Mouse (Mus musculus): ENCODE data around the gene Ankrd33b. TPM values are rescaled to one million over a fixed set of nuclear protein-coding genes. Genes with fewer than 3 reads are reported as not detected.

Ankrd33b gene
- total and polyA plus RNA-seq, 2 experiments = 9.1 to 13.1 TPM

GRCm38 (mm10) chr15:31258693-31259439 lies 108.7 kb downstream of the Ankrd33b start:
- Histone ChIP-seq H3K27me3 (ENCODE audit: control insufficient read depth, insufficient read depth, low read length) (no peaks in the 10 kb centered on the region), H3K9ac (ENCODE audit: low read depth, low read length) (no peak overlapping the region), H3K4me3 (ENCODE audit: insufficient read depth, low read depth, low read length) (no peak overlapping the region), H3K4me1 (ENCODE audit: control insufficient read depth, insufficient read depth, low read length) (peaks cover 41% of the 10 kb centered on the region), H3K36me3 (ENCODE audit: control insufficient read depth, insufficient read depth, low read length) (no peaks in the 10 kb centered on the region), H3K79me2 (ENCODE audit: control insufficient read depth, insufficient read depth, low read length) (peaks cover 20% of the 10 kb centered on the region), H3K27ac (replicated peaks; ENCODE audit: insufficient read depth, low read depth, low read length) (peak overlapping the region; percentile 72)
- TF ChIP-seq POLR2A (IDR thresholded peaks at IDR 0.05; ENCODE audit: extremely low read depth, insufficient read depth, low read length) (no peak), CTCF (IDR thresholded peaks at IDR 0.05; ENCODE audit: low read depth, low read length) (peak; percentile 61)
- 68% methylated on average over 18 of the region's 18 CpGs for WGBS
- no peak for DNase-seq (ENCODE audit: extremely low read depth, low read depth, low spot score)

GRCm38 (mm10) chr15:31258029-31258692 lies 109.4 kb downstream of the Ankrd33b start:
- Histone ChIP-seq H3K27me3 (ENCODE audit: control insufficient read depth, insufficient read depth, low read length) (no peaks in the 10 kb centered on the region), H3K4me1 (ENCODE audit: control insufficient read depth, insufficient read depth, low read length) (peaks cover 47% of the 10 kb centered on the region), H3K4me3 (ENCODE audit: insufficient read depth, low read depth, low read length) (no peak overlapping the region), H3K36me3 (ENCODE audit: control insufficient read depth, insufficient read depth, low read length) (no peaks in the 10 kb centered on the region), H3K79me2 (ENCODE audit: control insufficient read depth, insufficient read depth, low read length) (peaks cover 20% of the 10 kb centered on the region), H3K9ac (ENCODE audit: low read depth, low read length) (peak overlapping the region; percentile 11), H3K27ac (replicated peaks; ENCODE audit: insufficient read depth, low read depth, low read length) (peak overlapping the region; percentile 72)
- WGBS = 26% methylated on average over 21 of the region's 21 CpGs
- TF ChIP-seq POLR2A (IDR thresholded peaks at IDR 0.05; ENCODE audit: extremely low read depth, insufficient read depth, low read length) = no peak
- no peak for TF ChIP-seq CTCF (IDR thresholded peaks at IDR 0.05; ENCODE audit: low read depth, low read length)
- DNase-seq (ENCODE audit: extremely low read depth, low read depth, low spot score) = peak; percentile 72

GRCm38 (mm10) chr15:31257329-31257728 lies 110.2 kb downstream of the Ankrd33b start:
- WGBS = 96% methylated on average over 1 of the region's 1 CpGs
- H3K79me2 ChIP-seq (ENCODE audit: control insufficient read depth, insufficient read depth, low read length) = peaks cover 20% of the 10 kb centered on the region
- H3K4me3 ChIP-seq (ENCODE audit: insufficient read depth, low read depth, low read length) = no peak overlapping the region
- H3K9ac ChIP-seq (ENCODE audit: low read depth, low read length) = peak overlapping the region; percentile 12; the same call in 1 of the 2 replicates
- TF ChIP-seq CTCF (IDR thresholded peaks at IDR 0.05; ENCODE audit: low read depth, low read length) = no peak
- no peaks in the 10 kb centered on the region for H3K27me3 ChIP-seq (ENCODE audit: control insufficient read depth, insufficient read depth, low read length)
- no peaks in the 10 kb centered on the region for H3K36me3 ChIP-seq (ENCODE audit: control insufficient read depth, insufficient read depth, low read length)
- peaks cover 53% of the 10 kb centered on the region for H3K4me1 ChIP-seq (ENCODE audit: control insufficient read depth, insufficient read depth, low read length)
- peak overlapping the region; percentile 72 for H3K27ac ChIP-seq (replicated peaks; ENCODE audit: insufficient read depth, low read depth, low read length)
- no peak for DNase-seq (ENCODE audit: extremely low read depth, low read depth, low spot score)

GRCm38 (mm10) chr15:31255762-31256161 lies 111.8 kb downstream of the Ankrd33b start:
- H3K36me3 ChIP-seq (ENCODE audit: control insufficient read depth, insufficient read depth, low read length) = no peaks in the 10 kb centered on the region
- WGBS = 89% methylated on average over 6 of the region's 6 CpGs

GRCm38 (mm10) chr15:31254939-31255535 lies 112.5 kb downstream of the Ankrd33b start:
- H3K79me2 ChIP-seq (ENCODE audit: control insufficient read depth, insufficient read depth, low read length) = peaks cover 23% of the 10 kb centered on the region
- DNase-seq (ENCODE audit: extremely low read depth, low read depth, low spot score) = peak; percentile 95
- H3K27me3 ChIP-seq (ENCODE audit: control insufficient read depth, insufficient read depth, low read length) = no peaks in the 10 kb centered on the region
- H3K27ac ChIP-seq (replicated peaks; ENCODE audit: insufficient read depth, low read depth, low read length) = peak overlapping the region; percentile 71
- no peak overlapping the region for H3K4me3 ChIP-seq (ENCODE audit: insufficient read depth, low read depth, low read length)
- 0 out of 2 replicates have a peak overlapping the region, but pooled peaks have one; percentile 39 for H3K9ac ChIP-seq (ENCODE audit: low read depth, low read length)
- H3K4me1 ChIP-seq (ENCODE audit: control insufficient read depth, insufficient read depth, low read length) = peaks cover 60% of the 10 kb centered on the region
- TF ChIP-seq POLR2A (IDR thresholded peaks at IDR 0.05; ENCODE audit: extremely low read depth, insufficient read depth, low read length) (no peak), CTCF (IDR thresholded peaks at IDR 0.05; ENCODE audit: low read depth, low read length) (no peak)
- 33% methylated on average over 9 of the region's 9 CpGs for WGBS
- no peaks in the 10 kb centered on the region for H3K36me3 ChIP-seq (ENCODE audit: control insufficient read depth, insufficient read depth, low read length)

More at GRCm38 (mm10) chr15:31255762-31256161, 111.8 kb downstream of the Ankrd33b start:
- Histone ChIP-seq H3K4me3 (ENCODE audit: insufficient read depth, low read depth, low read length) (no peak overlapping the region), H3K4me1 (ENCODE audit: control insufficient read depth, insufficient read depth, low read length) (peaks cover 58% of the 10 kb centered on the region), H3K27ac (replicated peaks; ENCODE audit: insufficient read depth, low read depth, low read length) (peak overlapping the region; percentile 71), H3K79me2 (ENCODE audit: control insufficient read depth, insufficient read depth, low read length) (peaks cover 28% of the 10 kb centered on the region), H3K9ac (ENCODE audit: low read depth, low read length) (0 out of 2 replicates have a peak overlapping the region, but pooled peaks have one; percentile 3), H3K27me3 (ENCODE audit: control insufficient read depth, insufficient read depth, low read length) (no peaks in the 10 kb centered on the region)
- TF ChIP-seq CTCF (IDR thresholded peaks at IDR 0.05; ENCODE audit: low read depth, low read length) (no peak), POLR2A (IDR thresholded peaks at IDR 0.05; ENCODE audit: extremely low read depth, insufficient read depth, low read length) (no peak)
- DNase-seq (ENCODE audit: extremely low read depth, low read depth, low spot score) = no peak
